In the genomic region with DNA sequence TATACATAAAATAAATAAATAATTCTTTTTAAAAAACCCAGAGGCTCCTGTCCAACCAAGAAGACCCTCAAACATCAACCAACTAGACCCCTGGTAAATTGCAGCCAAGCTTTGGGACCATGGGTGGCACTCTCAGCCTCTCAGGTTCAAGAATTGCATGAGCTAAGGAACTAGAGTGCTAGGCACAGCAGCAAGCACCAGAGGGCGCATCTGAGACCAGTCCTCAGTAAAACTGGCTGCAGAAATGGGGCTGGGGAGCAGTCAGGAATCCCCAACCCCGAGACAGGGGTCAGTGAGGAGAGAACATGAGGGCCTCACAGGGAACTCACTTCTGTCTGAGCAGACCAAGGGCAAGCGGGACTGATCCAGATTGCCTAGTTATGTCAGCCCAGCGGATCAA, we compare ENCODE assay signal across 9 mouse cellular contexts. TPM values are rescaled to one million over a fixed set of nuclear protein-coding genes. Genes with fewer than 3 reads are reported as not detected.
DNase-seq lines count a peak whose midpoint lies in the region; ATAC-seq and TF ChIP-seq lines count a peak whose summit lies in the region.
"Had no signal": no experiment of that assay in that cellular context is flagged by ENCODE, and none has a peak within 500 bp of the region (broad histone marks: within the 10 kb centered on the region; RNA-seq: fewer than 3 reads in every experiment).

No protein-coding gene starts in this region.

- peak; percentile 69 for DNase-seq in 3T3-L1 (ENCODE audit: low read depth, low spot score)
- peak; percentile 57 to 63 for DNase-seq in B cell, adult 2 months
- DNase-seq in fibroblast of lung, adult 2 months (ENCODE audit: low read depth) = peak; percentile 15
- DNase-seq in kidney, adult 9 months = peak; percentile 46
- peak; percentile 66 for DNase-seq in liver, postnatal 0 days
- peak; percentile 55 for DNase-seq in right cerebral cortex, adult 18-20 months

- H3K4me3 ChIP-seq in bone marrow macrophage, adult 2 months (ENCODE audit: insufficient read depth, low read length) = no peak overlapping the region
- H3K4me3 ChIP-seq in liver, postnatal 0 days (ENCODE audit: low read depth, low read length) = no peak overlapping the region
- H3K4me3 ChIP-seq: hindbrain, embryonic 15.5 days had no signal

- H3K9me3 ChIP-seq in liver, postnatal 0 days (ENCODE audit: low read length) = no peaks in the 10 kb centered on the region
- H3K9me3 ChIP-seq: hindbrain, embryonic 15.5 days had no signal

- no peaks in the 10 kb centered on the region for H3K36me3 ChIP-seq in liver, postnatal 0 days (replicated peaks; ENCODE audit: insufficient read depth, low read length)
- H3K36me3 ChIP-seq: hindbrain, embryonic 15.5 days had no signal

- H3K4me1 ChIP-seq in bone marrow macrophage, adult 2 months (ENCODE audit: control insufficient read depth, insufficient read depth, low read length) = no peaks in the 10 kb centered on the region
- H3K4me1 ChIP-seq in liver, postnatal 0 days (ENCODE audit: insufficient read depth) = no peaks in the 10 kb centered on the region

- peaks cover 32% of the 10 kb centered on the region for H3K27me3 ChIP-seq in liver, postnatal 0 days (ENCODE audit: insufficient read depth, low read length)

- H3K4me2 ChIP-seq in liver, postnatal 0 days (ENCODE audit: low read depth, low read length) = no peak overlapping the region
- H3K4me2 ChIP-seq: hindbrain, embryonic 15.5 days had no signal

- H3K9ac ChIP-seq in liver, postnatal 0 days (replicated peaks) = no peak overlapping the region
- H3K9ac ChIP-seq: hindbrain, embryonic 15.5 days had no signal

- no peak for ATAC-seq in liver, postnatal 0 days
- ATAC-seq in activated CD4-positive, CD25-positive, alpha-beta regulatory T cell, adult 4 months = no peak

- no peak overlapping the region for H3K27ac ChIP-seq in bone marrow macrophage, adult 2 months (ENCODE audit: insufficient read depth, low read depth, low read length)
- H3K27ac ChIP-seq in liver, postnatal 0 days (ENCODE audit: low read depth) = no peak overlapping the region
- H3K27ac ChIP-seq: hindbrain, embryonic 15.5 days had no signal

- no peak for TF ChIP-seq EP300 in liver, postnatal 0 days (IDR thresholded peaks at IDR 0.05; ENCODE audit: low read depth)

- peak; percentile 67 for TF ChIP-seq CTCF in bone marrow macrophage, adult 2 months (IDR thresholded peaks at IDR 0.05; ENCODE audit: low read depth, low read length)
- TF ChIP-seq CTCF in liver, postnatal 0 days (IDR thresholded peaks at IDR 0.05; ENCODE audit: low read depth) = peak; percentile 85

- no peak for TF ChIP-seq POLR2A in bone marrow macrophage, adult 2 months (IDR thresholded peaks at IDR 0.05; ENCODE audit: borderline replicate concordance, low read depth, low read length)

- 13% methylated on average over 4 of the region's 4 CpGs for WGBS in liver, postnatal 0 days (ENCODE audit: insufficient replicate concordance)

RNA-seq across cellular contexts. Expression of a gene that starts 4.8 kb away (rescaled TPM):
- polyA plus RNA-seq in bone marrow macrophage, adult 2 months (2012; ENCODE audit: insufficient read depth, insufficient read length, missing spikeins) = not detected in 2 replicates
- polyA plus RNA-seq in liver, postnatal 0 days (2015; fragmentation: Nextera tagmentation; extraction: Ambion mirVana) = not detected in 2 replicates
- not detected for polyA plus RNA-seq in activated CD4-positive, CD25-positive, alpha-beta regulatory T cell, adult 4 months (2017; shearing (Covaris generic))

RNA-seq across cellular contexts. Expression of a gene that starts 6.8 kb away (rescaled TPM):
- polyA plus RNA-seq in bone marrow macrophage, adult 2 months (2012; ENCODE audit: insufficient read depth, insufficient read length, missing spikeins) = not detected in 2 replicates
- 0.37 TPM in 1 of 2 replicates, not detected in the other for polyA plus RNA-seq in liver, postnatal 0 days (2015; fragmentation: Nextera tagmentation; extraction: Ambion mirVana)
- polyA plus RNA-seq in activated CD4-positive, CD25-positive, alpha-beta regulatory T cell, adult 4 months (2017; shearing (Covaris generic)) = 1 to 10 TPM; 2.4 to 2.9 TPM

RNA-seq across cellular contexts. Expression of a gene that starts 37.8 kb away (rescaled TPM):
- polyA plus RNA-seq in bone marrow macrophage, adult 2 months (2012; ENCODE audit: insufficient read depth, insufficient read length, missing spikeins) = 18.2 and 19.9 TPM in 2 replicates
- 56.4 and 57.4 TPM in 2 replicates for polyA plus RNA-seq in liver, postnatal 0 days (2015; fragmentation: Nextera tagmentation; extraction: Ambion mirVana)
- polyA plus RNA-seq in activated CD4-positive, CD25-positive, alpha-beta regulatory T cell, adult 4 months (2017; shearing (Covaris generic)) = 10 to 100 TPM; 21.4 to 27.0 TPM

RNA-seq across cellular contexts. Expression of a gene that starts 39.6 kb away (rescaled TPM):
- polyA plus RNA-seq in bone marrow macrophage, adult 2 months (2012; ENCODE audit: insufficient read depth, insufficient read length, missing spikeins) = not detected in 2 replicates
- not detected in 2 replicates for polyA plus RNA-seq in liver, postnatal 0 days (2015; fragmentation: Nextera tagmentation; extraction: Ambion mirVana)
- not detected for polyA plus RNA-seq in activated CD4-positive, CD25-positive, alpha-beta regulatory T cell, adult 4 months (2017; shearing (Covaris generic))

Comparison
In these comparisons a context has a peak if more than half of its experiments do, and no peak if none do; other contexts are left out.
1. DNase-seq: peak in every context shown above with its lines; median percentile 69 in 3T3-L1; 66 in liver, postnatal 0 days; 60 in B cell, adult 2 months; 55 in right cerebral cortex, adult 18-20 months; 46 in kidney, adult 9 months; 15 in fibroblast of lung, adult 2 months.